Mouse (Mus musculus) bone marrow macrophage, adult 2 months (primary cell): Measurements from ENCODE around the gene Thpo.

ENCODE experiments used
- CTCF ChIP-seq: IDR thresholded peaks from 2 replicates; pipeline ENCODE4 v1.5.1; 2012; ENCODE audit warnings: low read depth, mild to moderate bottlenecking, low read length, moderate library complexity
- POLR2A ChIP-seq: IDR thresholded peaks from 2 replicates; pipeline ENCODE4 v1.6.1; 2012; ENCODE audit warnings: mild to moderate bottlenecking, low read depth, low read length, borderline replicate concordance

GRCm38 (mm10) chr16:20701729-20702521, 32.4 kb downstream of the Thpo start:
- TF ChIP-seq POLR2A (no peak), CTCF (no peak)
